Mouse (Mus musculus) layer of hippocampus, adult 11-12 months (tissue): Measurements from ENCODE around the gene Gpr15.
A peak's percentile ranks its signal among the peaks of the same experiment; 100 is the strongest.

Experiments
- DNase-seq: peaks from one replicate; pipeline ENCODE4 v3.0.0; 2022; ENCODE audit warnings: low spot score

Gpr15 gene

GRCm38 (mm10) chr16:58702329-58702932 lies 16.4 kb downstream of the Gpr15 start:
- DNase-seq = no peak

GRCm38 (mm10) chr16:58701779-58702178 lies 17.1 kb downstream of the Gpr15 start:
- DNase-seq = no peak

- no peak for DNase-seq
Observed at GRCm38 (mm10) chr16:58700816-58701424, 17.9 kb downstream of the Gpr15 start.

DNA sequence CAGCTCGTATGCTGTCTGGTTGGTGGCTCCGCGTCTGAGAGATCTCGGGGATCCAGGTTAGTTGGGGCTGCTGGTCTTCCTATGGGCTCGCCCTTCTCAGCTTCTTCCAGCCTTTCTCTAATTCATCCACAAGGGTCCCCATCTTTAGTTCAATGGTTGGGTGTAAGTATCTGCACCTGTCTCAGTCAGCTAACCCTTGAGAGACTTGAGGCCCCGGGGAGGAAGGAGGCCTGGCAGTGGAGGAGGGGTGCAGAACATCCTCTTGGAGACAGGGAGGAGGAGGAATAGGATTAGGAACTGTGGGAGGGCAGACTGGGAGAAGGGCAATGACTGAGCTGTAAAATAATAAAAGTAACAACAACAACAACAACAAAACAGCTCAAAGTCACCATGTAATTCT lies 18.7 kb downstream of the Gpr15 start:
- DNase-seq = no peak

DNA sequence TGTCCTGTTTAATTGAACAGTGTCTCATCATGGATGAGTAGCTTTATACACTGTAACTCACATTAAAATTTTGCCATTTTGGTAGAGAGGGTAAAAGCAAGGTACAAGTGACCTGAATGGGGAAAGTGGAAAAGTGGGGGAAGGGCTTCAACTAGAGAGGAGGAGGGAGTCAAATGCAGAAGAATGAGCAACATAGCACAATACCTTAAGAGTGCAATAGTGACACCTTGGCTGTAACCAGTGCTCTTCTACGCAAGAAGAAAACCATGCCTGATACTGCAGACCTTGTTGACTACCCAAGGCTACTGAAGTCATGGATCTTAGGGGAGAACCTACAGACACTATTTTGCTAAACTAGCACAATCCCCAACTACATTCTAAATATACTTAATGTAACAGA lies 21.6 kb downstream of the Gpr15 start:
- no peak for DNase-seq

- DNase-seq = no peak
Observed at GRCm38 (mm10) chr16:58696796-58697195, 22.1 kb downstream of the Gpr15 start.

DNA sequence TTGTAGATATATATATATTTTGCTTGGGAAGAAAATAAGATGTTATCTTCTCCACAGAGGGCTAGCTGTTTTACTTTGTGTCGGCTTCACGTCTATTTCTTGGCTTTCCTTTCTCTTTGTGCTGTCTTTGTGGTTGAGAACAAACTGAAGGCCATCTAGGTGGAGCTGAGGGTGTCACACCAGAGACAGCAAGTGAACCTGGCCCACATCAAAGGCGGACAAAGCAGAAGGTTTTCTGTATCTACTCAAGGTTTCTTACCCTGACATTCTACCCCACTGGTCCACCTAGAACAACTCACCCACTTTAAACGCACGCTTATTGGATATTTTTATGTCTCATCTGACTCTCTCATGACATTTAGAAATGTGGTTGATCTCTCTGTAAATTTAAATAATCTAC lies 24.8 kb downstream of the Gpr15 start:
- no peak for DNase-seq

GRCm38 (mm10) chr16:58690322-58690732 lies 28.5 kb downstream of the Gpr15 start:
- no peak for DNase-seq

GRCm38 (mm10) chr16:58689555-58690169 lies 29.2 kb downstream of the Gpr15 start:
- DNase-seq = no peak

- no peak for DNase-seq
Observed at GRCm38 (mm10) chr16:58688534-58688933, 30.3 kb downstream of the Gpr15 start.

DNA sequence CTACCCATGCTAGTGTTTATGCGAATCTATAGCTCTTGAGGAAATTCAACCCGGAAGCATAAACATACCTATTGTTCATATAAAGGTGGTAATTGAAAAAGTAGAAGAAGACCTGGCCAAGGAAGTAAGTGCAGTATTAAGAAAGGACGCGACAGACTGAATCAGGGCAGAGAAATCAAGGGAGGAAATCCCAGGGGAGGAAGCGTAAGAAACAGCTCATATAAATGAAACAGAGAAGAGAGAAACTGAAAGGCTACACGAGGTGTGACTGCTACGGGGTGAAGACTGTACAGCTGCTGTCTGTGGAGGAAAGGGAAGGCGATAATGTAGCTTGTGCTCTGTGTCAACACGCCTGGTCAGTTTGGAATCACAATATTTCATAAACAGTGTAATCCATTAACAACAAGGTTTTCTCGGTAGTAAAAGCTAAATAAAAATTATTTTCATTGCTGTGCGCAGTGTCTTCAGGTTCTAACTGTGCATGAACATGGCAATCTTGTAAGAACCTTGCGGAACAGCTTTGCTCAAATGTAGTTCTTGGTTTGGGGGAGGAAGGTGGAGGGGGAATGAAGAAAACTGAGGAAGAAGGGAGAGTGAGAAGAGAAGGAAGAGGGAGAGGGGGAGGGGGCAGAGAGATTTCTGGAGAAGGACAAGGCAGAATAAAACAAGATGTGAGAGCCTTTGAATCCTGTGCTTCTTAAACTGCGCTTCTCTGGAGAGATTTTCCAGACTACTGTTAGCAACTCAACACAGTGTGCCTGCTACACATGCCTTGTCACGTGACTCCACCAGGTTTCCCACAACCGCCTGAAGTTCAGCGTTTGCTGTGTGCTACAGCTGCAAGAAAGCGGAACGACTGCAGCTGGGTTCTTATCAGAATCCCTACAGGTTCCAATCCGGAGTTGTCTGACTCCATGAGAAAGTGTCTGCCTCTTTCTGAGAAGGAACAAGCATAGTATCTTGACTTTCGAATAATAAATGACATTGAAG lies 33.0 kb downstream of the Gpr15 start:
- no peak for DNase-seq

- DNase-seq = no peak
Observed at GRCm38 (mm10) chr16:58684537-58684936, 34.3 kb downstream of the Gpr15 start.

- no peak for DNase-seq
Observed at GRCm38 (mm10) chr16:58683911-58684310, 35.0 kb downstream of the Gpr15 start.

DNA sequence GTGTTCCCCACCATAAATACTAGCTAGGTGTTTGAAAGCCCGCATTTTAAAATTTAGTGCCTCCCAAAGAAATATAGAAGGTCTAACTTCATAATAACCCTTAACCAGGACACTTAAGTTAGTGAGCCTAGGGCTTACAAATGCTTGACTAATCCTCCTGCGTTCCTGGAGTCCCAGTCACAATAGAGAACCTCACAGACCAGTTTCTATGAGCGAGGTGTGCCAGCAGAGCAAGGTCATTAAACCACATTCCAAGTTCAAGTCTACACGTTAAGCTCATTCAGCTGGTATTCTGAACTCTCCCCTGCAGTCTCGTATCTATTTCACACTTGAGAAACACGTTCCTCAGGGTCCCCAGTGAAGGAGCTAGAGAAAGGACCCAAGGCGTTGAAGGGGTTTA lies 36.0 kb downstream of the Gpr15 start:
- DNase-seq = no peak

- no peak for DNase-seq
Observed at GRCm38 (mm10) chr16:58682046-58682445, 36.8 kb downstream of the Gpr15 start.

GRCm38 (mm10) chr16:58678660-58679059 lies 40.2 kb downstream of the Gpr15 start:
- no peak for DNase-seq

- DNase-seq = peak; percentile 30
Observed at GRCm38 (mm10) chr16:58677491-58677890, 41.4 kb downstream of the Gpr15 start.

- DNase-seq = no peak
Observed at GRCm38 (mm10) chr16:58676633-58677032, 42.2 kb downstream of the Gpr15 start.

- no peak for DNase-seq
Observed at GRCm38 (mm10) chr16:58676156-58676555, 42.7 kb downstream of the Gpr15 start.

DNA sequence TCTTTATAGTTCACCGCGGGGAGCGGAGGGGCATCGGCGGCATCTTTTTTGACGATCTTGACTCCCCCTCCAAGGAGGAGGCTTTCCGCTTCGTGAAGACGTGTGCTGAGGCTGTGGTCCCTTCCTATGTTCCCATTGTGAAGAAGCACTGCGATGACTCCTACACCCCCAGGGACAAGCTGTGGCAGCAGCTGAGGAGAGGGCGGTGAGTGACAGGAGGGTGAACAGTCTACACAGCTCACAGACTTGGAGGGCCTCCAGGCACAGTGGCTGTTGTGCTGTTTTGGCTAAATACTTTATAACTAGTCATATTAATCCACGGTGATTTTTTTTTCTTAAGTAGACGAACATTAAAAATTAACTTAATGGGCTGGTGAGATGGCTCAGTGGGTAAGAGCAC lies 43.6 kb downstream of the Gpr15 start:
- peak; percentile 75 for DNase-seq

DNA sequence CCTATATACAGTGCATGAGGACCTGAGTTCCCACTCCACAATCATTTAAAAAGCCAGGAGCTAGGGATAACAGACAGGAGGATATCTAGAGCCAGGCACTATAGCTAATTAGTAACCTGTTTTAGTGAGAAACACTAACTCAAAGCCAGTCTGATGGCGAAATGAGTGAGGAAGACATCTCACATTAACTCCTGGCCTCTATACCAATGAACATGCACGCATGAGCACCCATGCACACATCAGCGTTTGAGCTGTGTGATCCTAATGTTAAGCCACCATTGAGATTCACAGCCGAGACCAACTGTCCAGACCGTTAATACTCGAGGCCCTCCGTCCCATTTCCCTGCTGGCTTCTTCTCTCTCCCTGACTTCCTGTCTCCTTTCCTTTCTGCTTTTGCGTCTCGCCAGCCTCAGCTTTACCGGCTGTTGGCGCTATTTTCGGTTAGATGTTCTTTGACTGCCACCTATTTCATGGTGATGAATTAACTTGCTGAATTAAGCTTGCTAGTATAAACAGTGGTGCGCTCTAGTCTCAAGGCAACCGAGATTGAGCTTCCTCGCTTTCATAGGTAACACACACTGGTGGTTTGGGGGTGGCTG lies 45.0 kb downstream of the Gpr15 start:
- DNase-seq = no peak

- DNase-seq = no peak
Observed at GRCm38 (mm10) chr16:58672396-58672795, 46.5 kb downstream of the Gpr15 start.
